Mouse (Mus musculus): ENCODE results near the gene Itgb3. TPM values are rescaled to one million over a fixed set of nuclear protein-coding genes. Genes with fewer than 3 reads are reported as not detected.

Itgb3 gene
- polyA plus RNA-seq, 1 experiment from 2014 or later = 0.80 TPM

- Histone ChIP-seq H3K27ac (no peak overlapping the region), H3K4me3 (no peak overlapping the region), H3K36me3 (replicated peaks) (no peaks in the 10 kb centered on the region), H3K4me2 (no peak overlapping the region), H3K4me1 (no peaks in the 10 kb centered on the region), H3K27me3 (replicated peaks) (no peaks in the 10 kb centered on the region), H3K9me3 (0 out of 2 replicates have a peak, but pooled peaks cover 2% of the 10 kb centered on the region), H3K9ac (no peak overlapping the region)
- ATAC-seq (replicated peaks) = no peak
- WGBS = 96% methylated on average over 9 of the region's 9 CpGs
Observed at GRCm38 (mm10) chr11:104587904-104588303, 19.9 kb upstream of the Itgb3 start.

DNA sequence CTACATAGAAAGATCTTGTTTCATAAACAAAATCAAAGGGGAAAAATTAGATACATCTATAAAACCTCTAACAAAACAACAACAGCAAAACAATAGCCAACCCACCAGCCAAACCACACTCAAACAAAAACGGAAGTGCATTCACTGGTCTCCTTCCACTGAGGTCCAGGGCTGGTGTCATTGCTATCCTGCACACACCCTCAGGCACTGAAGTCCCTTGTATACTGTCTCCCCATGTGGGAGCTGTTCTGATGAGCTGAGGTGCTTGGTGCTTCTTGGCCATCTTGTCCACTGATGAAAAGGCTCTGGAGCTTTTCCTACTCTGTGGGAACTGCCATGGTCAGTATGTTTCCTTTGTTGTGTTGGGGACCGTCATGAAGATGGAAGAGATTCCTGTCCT is 19.3 kb upstream of the Itgb3 start:
- H3K36me3 ChIP-seq (replicated peaks) = no peaks in the 10 kb centered on the region
- 92% methylated on average over 2 of the region's 2 CpGs for WGBS
- H3K4me2 ChIP-seq = no peak overlapping the region
- no peak for ATAC-seq (replicated peaks)
- H3K4me1 ChIP-seq = no peaks in the 10 kb centered on the region
- H3K9me3 ChIP-seq = 0 out of 2 replicates have a peak, but pooled peaks cover 2% of the 10 kb centered on the region
- no peak overlapping the region for H3K9ac ChIP-seq
- no peaks in the 10 kb centered on the region for H3K27me3 ChIP-seq (replicated peaks)
- no peak overlapping the region for H3K4me3 ChIP-seq
- no peak overlapping the region for H3K27ac ChIP-seq

GRCm38 (mm10) chr11:104589570-104589969 is 18.2 kb upstream of the Itgb3 start:
- no peak for ATAC-seq (replicated peaks)
- no peaks in the 10 kb centered on the region for H3K4me1 ChIP-seq
- H3K9ac ChIP-seq = no peak overlapping the region
- 0 out of 2 replicates have a peak, but pooled peaks cover 2% of the 10 kb centered on the region for H3K9me3 ChIP-seq
- H3K4me3 ChIP-seq = no peak overlapping the region
- no peak overlapping the region for H3K27ac ChIP-seq
- H3K27me3 ChIP-seq (replicated peaks) = no peaks in the 10 kb centered on the region
- H3K36me3 ChIP-seq (replicated peaks) = no peaks in the 10 kb centered on the region
- WGBS = 75% methylated on average over 1 of the region's 1 CpGs
- H3K4me2 ChIP-seq = no peak overlapping the region

GRCm38 (mm10) chr11:104590148-104590547 is 17.7 kb upstream of the Itgb3 start:
- Histone ChIP-seq H3K9ac (no peak overlapping the region), H3K27ac (no peak overlapping the region), H3K4me1 (no peaks in the 10 kb centered on the region), H3K36me3 (replicated peaks) (no peaks in the 10 kb centered on the region), H3K4me2 (no peak overlapping the region), H3K4me3 (no peak overlapping the region), H3K27me3 (replicated peaks) (no peaks in the 10 kb centered on the region), H3K9me3 (0 out of 2 replicates have a peak, but pooled peaks cover 2% of the 10 kb centered on the region)
- 3% methylated on average over 8 of the region's 8 CpGs for WGBS
- ATAC-seq (replicated peaks) = no peak

DNA sequence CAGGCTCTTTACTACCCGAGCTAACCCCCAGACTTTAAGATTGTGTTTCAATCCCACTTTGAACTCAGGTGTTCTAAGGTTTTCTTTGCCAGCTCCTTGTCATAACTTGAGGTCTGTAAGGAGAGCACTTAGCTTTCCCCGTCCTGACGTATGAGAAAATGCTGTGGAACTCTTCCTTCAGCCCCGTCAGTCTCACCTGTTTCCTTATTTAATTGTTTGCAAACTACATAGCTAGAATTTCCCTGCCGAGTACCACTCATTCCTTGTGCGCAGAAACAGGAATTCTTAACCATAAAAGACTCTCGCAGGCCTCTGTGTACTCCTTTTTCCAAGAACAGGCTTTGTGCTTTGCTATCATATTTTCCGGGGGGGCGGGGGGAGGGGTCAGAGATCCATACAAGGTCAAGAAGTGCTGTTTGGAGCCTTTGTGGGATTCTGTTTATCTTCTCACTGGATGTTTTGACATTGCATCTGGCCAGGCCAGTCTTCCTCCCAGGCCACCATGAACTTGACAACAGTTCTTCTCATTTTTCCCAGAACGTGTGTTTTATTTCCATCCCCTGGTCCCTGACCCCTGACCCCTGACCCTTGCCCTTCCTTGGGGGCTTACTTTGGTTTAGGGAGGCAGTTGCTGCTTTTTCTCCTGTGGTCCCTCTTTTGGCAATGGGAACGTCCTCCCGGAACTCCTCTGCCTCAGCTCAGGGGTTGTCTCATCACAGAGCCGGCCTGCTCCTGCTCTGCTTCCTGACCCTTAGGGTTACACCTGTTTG is 15.5 kb upstream of the Itgb3 start:
- H3K4me2 ChIP-seq = no peak overlapping the region
- no peaks in the 10 kb centered on the region for H3K36me3 ChIP-seq (replicated peaks)
- H3K27me3 ChIP-seq (replicated peaks) = no peaks in the 10 kb centered on the region
- H3K27ac ChIP-seq = no peak overlapping the region
- H3K4me1 ChIP-seq = no peaks in the 10 kb centered on the region
- no peak for ATAC-seq (replicated peaks)
- no peak overlapping the region for H3K4me3 ChIP-seq
- 79% methylated on average over 13 of the region's 13 CpGs for WGBS
- H3K9ac ChIP-seq = no peak overlapping the region
- H3K9me3 ChIP-seq = 0 out of 2 replicates have a peak, but pooled peaks cover 2% of the 10 kb centered on the region

DNA sequence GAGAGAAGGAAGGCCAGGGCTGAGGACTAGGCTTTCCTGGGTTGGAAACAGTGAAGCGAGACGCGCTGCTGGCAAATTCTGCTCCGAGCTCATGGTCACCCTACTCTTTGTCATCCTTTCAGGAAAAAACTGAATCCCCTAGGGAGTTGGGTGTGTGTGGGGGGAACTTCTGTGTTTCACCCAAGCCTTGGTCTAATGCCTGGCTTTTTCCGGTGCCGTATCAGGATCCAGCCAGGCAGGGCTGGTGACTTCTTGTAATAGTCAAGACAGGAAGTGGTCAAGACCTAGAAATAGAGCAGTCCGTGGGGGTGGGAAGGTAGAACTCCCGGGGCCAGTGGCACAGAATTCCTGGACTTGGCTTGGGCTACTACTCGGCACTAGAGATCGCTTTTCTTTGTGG is 11.4 kb upstream of the Itgb3 start:
- WGBS = 86% methylated on average over 10 of the region's 10 CpGs
- Histone ChIP-seq H3K4me2 (no peak overlapping the region), H3K9ac (no peak overlapping the region), H3K4me3 (no peak overlapping the region), H3K4me1 (no peaks in the 10 kb centered on the region), H3K36me3 (replicated peaks) (no peaks in the 10 kb centered on the region), H3K9me3 (no peaks in the 10 kb centered on the region), H3K27me3 (replicated peaks) (no peaks in the 10 kb centered on the region), H3K27ac (no peak overlapping the region)
- ATAC-seq (replicated peaks) = no peak

DNA sequence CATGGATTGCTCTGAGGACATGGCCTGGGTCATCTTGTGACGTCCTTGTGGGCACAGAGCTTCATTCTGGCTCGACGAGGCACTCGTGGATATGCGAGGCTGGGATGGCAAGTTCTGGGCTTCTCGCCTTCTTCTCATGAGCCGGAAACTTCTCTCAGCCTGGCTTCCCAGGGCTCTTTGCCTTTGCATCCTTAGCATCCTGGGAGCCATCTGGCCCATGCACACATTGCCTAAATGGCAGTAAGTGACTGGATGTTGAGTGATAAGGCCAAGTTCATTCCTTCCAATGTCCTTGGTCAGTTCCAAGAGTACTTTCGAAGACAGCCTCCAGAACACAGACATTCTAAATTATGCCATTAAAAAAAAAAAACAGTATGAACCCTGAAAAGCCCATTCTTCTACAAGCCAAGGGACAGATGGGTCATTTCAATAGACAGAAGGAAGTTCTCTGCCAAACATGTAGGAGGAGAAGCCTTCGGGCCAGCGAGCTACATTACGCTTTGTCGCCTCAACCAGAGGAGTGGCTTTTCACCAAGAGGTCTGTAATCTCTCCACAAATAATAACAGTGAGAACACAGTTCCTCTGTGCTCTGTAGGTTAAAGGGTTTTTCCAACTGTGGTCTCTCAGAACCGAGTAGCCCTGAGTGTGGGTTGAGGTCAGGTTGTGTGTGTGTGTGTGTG is 8.4 kb upstream of the Itgb3 start:
- Histone ChIP-seq H3K4me2 (no peak overlapping the region), H3K4me1 (no peaks in the 10 kb centered on the region), H3K27me3 (replicated peaks) (no peaks in the 10 kb centered on the region), H3K27ac (no peak overlapping the region), H3K4me3 (no peak overlapping the region), H3K9me3 (no peaks in the 10 kb centered on the region), H3K36me3 (replicated peaks) (no peaks in the 10 kb centered on the region), H3K9ac (no peak overlapping the region)
- 83% methylated on average over 13 of the region's 13 CpGs for WGBS
- ATAC-seq (replicated peaks) = no peak

GRCm38 (mm10) chr11:104600675-104601074 is 7.1 kb upstream of the Itgb3 start:
- Histone ChIP-seq H3K36me3 (replicated peaks) (no peaks in the 10 kb centered on the region), H3K9me3 (no peaks in the 10 kb centered on the region), H3K9ac (no peak overlapping the region), H3K4me2 (no peak overlapping the region), H3K4me1 (no peaks in the 10 kb centered on the region), H3K27ac (no peak overlapping the region), H3K4me3 (no peak overlapping the region), H3K27me3 (replicated peaks) (no peaks in the 10 kb centered on the region)
- 50% methylated on average over 4 of the region's 4 CpGs for WGBS
- ATAC-seq (replicated peaks) = no peak

DNA sequence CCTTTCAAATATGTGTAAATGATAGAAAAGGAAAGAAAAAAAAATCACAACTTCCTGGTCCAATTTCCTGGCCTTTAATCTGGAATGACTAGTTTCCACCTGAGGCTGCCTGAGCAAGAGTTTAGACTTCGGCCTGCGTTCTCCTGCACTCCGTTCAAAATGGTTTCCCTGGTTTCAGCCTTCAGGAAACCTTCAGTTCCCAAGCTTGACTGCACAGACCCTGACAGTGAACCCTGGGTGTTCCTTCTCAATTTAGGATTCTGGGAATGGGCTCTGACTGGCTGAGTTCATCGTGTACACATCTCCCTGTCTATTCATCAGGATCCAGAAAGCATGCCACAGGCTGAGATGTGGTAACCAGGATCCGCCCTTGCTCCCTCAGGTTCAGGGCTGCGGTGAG is 3.6 kb upstream of the Itgb3 start:
- Histone ChIP-seq H3K4me1 (peaks cover 7% of the 10 kb centered on the region; the same call in 1 of the 2 replicates), H3K36me3 (replicated peaks) (no peaks in the 10 kb centered on the region), H3K27ac (no peak overlapping the region), H3K9me3 (no peaks in the 10 kb centered on the region), H3K27me3 (replicated peaks) (peaks cover 12% of the 10 kb centered on the region), H3K9ac (no peak overlapping the region), H3K4me2 (no peak overlapping the region), H3K4me3 (no peak overlapping the region)
- no peak for ATAC-seq (replicated peaks)
- WGBS = 50% methylated on average over 6 of the region's 6 CpGs

DNA sequence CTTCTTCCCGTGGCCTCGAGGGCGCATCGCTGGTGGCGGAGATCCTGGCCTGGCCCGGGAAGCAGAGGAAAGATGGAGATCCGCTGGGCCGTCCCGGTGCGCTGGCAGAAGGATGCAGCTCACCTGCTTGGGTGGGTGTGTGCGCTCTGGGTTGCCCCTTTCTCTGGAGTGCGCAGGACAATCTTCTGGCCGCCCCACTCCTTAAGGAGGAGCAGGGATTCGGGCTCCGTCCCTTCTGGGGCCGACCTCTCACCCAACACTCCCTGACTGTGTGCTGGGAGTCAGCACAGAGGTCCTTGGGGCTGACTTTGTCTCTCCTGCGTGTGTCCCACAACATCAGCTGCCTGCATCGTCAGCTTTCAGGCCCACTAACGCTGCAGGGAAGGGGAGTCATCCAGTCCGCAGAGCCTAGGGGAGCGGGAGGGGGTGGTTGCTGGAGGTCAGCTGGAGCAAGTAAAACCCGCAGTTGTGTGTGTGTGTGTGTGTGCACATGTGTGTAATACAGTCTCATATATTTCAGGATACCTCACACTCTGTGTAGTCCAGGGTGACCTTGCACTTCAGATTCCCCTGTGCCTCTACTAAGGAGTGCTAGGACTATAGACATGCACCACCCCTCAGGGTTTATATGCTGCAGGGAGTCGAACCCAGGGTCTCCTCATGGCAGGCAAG is 585 bp downstream of the Itgb3 start:
- Histone ChIP-seq H3K9ac (peak overlapping the region; percentile 41), H3K36me3 (replicated peaks) (no peaks in the 10 kb centered on the region), H3K27me3 (replicated peaks) (peaks cover 18% of the 10 kb centered on the region), H3K4me3 (peak overlapping the region; percentile 51), H3K4me1 (peaks cover 7% of the 10 kb centered on the region; the same call in 1 of the 2 replicates), H3K4me2 (peak overlapping the region; percentile 69), H3K27ac (no peak overlapping the region), H3K9me3 (no peaks in the 10 kb centered on the region)
- peak; percentile 74 for ATAC-seq (replicated peaks)
- WGBS = 2% methylated on average over 23 of the region's 23 CpGs

DNA sequence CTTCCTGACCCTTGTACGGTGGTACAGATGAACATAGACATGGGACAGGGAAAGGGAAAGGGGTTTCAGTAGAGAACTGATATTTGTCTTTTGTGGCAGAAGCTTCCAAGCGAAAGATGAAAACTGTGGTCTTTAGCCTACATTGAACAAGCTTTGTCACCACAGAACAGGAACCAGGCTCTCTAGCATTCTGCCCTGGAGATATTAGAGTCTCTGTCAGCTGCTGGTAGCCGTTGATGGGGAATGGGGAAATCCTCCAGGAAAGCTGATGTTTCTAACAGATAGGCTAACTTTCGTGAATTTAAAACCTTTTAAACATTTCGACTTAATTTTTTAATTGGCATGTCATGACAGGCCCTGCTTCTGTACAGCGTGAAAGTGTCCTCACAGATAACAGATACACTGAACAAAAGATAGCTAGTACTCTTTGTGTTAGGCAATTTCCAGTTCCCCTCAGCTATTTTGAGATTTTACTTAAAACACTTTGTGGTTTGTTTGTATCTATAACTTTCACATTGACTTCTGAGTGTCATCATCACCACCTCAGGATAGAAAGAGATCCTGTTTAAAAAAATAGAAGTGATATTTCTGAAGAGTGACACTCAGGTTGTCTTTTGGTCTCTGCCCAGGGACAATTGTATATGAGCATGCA is 1.4 kb downstream of the Itgb3 start:
- Histone ChIP-seq H3K9ac (no peak overlapping the region), H3K27me3 (replicated peaks) (peaks cover 18% of the 10 kb centered on the region), H3K4me3 (no peak overlapping the region), H3K36me3 (replicated peaks) (no peaks in the 10 kb centered on the region), H3K27ac (no peak overlapping the region), H3K4me1 (peaks cover 7% of the 10 kb centered on the region; the same call in 1 of the 2 replicates), H3K4me2 (no peak overlapping the region; the same call in 1 of the 2 replicates), H3K9me3 (no peaks in the 10 kb centered on the region)
- 71% methylated on average over 6 of the region's 6 CpGs for WGBS
- ATAC-seq (replicated peaks) = no peak

GRCm38 (mm10) chr11:104609733-104610132 is 1.9 kb downstream of the Itgb3 start:
- no peak overlapping the region for H3K4me3 ChIP-seq
- no peak overlapping the region for H3K4me2 ChIP-seq
- H3K36me3 ChIP-seq (replicated peaks) = no peaks in the 10 kb centered on the region
- H3K27me3 ChIP-seq (replicated peaks) = peaks cover 18% of the 10 kb centered on the region
- no peak overlapping the region for H3K9ac ChIP-seq
- H3K9me3 ChIP-seq = no peaks in the 10 kb centered on the region
- H3K4me1 ChIP-seq = peaks cover 7% of the 10 kb centered on the region; the same call in 1 of the 2 replicates
- WGBS = 52% methylated on average over 4 of the region's 4 CpGs
- ATAC-seq (replicated peaks) = no peak
- H3K27ac ChIP-seq = no peak overlapping the region

Measured in midbrain, embryonic 15.5 days (tissue).